Mouse (Mus musculus) spleen, adult 2 months (tissue): ENCODE measurements around the gene Lat.

Experiments used
- CTCF ChIP-seq: fragments of 200-500 bp; IDR thresholded peaks from 2 replicates; pipeline ENCODE4 v1.5.1; 2011; ENCODE audit warnings: mild to moderate bottlenecking, inconsistent platforms; ENCODE audit not compliant: insufficient read depth, insufficient read length, insufficient replicate concordance; ENCODE audit errors: extremely low read depth
- POLR2A ChIP-seq: fragments of 200-500 bp; IDR thresholded peaks from 2 replicates; pipeline ENCODE4 v1.6.1; 2011; ENCODE audit warnings: low read depth, low read length, inconsistent platforms

DNA sequence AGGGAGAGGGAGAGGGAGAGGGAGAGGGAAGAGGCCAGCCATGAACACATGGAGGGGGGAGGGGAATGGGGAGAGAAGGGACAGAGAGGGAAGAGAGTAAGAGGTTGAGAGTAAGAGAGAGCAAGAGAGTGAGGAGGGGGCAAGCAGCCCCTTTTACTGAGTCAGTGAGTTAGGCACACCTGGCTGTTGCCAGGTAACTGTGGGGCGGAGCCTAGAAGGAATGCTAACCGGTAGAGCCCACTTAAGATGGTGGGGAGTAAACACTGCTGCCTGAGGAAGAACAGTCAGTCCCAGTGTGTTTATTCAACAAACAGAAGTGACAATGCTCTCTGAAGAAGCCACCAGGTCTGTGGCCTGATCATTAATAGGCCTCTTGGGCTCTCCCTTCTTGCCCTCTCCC, 38.7 kb downstream of the Lat start:
- TF ChIP-seq POLR2A (no peak), CTCF (no peak)
